In the genomic region with DNA sequence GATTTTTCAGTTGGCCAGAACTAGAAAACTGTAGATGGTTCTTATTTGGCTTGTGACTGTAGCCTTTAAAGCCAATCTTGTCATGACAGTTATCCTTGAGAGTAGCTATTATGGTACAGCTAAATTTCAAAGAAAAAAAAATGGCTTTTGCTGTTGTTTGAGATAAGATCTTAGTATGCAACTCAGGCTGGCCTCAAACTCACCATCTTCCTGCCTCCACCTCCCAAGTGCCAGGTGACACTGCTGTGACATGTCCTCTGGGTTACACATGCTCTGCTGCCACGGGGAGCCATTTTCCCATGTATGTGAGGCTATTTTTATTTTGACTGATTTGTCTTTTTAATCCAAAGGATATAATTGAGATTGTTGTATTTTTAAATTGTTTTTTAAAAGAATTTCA, we compare ENCODE assay signal across 10 mouse cellular contexts.
"Had no signal": no experiment of that assay in that cellular context is flagged by ENCODE, and none has a peak within 500 bp of the region (broad histone marks: within the 10 kb centered on the region; RNA-seq: fewer than 3 reads in every experiment).

No protein-coding gene starts in this region.

- DNase-seq: kidney, adult 2 months; kidney, postnatal 25 days; layer of hippocampus, adult 9-11 months; liver; lung, adult 18-20 months; lung, postnatal 10 days; lung, postnatal 36 days had no signal

- ATAC-seq: intestine, postnatal 0 days; liver, embryonic 12.5 days; midbrain, embryonic 13.5 days had no signal
